8 mouse cellular contexts compared by ENCODE assay signal in the genomic region with DNA sequence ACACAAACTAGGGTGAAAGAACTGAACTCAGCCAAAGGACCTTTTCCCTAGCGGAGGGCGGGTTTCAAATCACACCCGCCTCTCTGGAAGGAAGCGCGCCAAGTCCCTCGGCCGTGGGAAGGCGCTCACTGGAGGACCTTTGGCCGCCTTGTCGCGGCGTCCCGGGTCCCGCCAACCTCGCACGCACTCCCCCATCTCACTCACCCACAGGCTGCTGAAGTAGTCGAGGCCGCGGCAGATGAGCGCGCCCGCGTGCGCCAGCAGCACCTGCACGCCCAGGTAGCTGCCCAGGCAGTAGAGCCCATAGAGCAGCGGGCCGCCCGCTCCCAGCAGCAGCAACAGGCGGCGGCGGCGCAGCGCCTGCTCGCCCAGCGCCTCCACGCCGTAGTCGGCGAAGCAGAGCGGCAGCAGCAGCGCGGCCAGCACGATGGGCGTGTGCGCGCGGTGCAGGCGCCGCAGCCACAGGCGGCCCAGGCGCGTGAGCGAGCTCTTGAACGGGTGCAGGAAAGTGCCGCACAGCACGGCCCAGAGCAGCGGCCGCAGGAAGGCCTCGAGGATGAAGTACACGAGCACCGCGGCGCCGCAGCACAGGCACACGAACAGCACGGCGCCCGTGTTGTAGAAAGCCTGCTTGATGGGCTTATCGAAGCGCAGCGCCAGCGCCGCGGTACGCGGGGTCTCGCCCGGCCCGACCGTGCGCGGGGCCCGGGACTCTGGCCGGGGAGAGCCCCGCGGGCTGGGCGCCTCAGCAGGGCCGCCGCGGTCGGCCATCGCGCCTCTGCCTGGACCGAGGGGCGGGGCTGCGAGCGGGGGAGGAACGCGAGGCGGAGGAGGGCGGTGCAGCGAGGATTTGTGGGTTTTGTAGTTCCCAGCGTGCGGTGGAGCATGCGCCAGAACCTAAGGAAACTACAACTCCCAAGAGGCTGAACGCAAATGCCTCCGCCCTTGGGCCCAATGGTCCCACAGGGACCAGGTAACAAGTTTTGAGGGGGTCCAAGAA. TPM values are rescaled to one million over a fixed set of nuclear protein-coding genes. Genes with fewer than 3 reads are reported as not detected.
A peak's percentile ranks its signal among the peaks of the same experiment; 100 is the strongest.
DNase-seq lines count a peak whose midpoint lies in the region; ATAC-seq and TF ChIP-seq lines count a peak whose summit lies in the region.

A gene (minus strand): TSS at position 797 of the 1,000 bp plus-strand sequence.

- H3K27me3 ChIP-seq in embryonic facial prominence, embryonic 15.5 days: no peaks in the 10 kb centered on the region
- H3K27me3 ChIP-seq in limb, embryonic 14.5 days (ENCODE audit: control insufficient read depth, insufficient read depth, low read length): no peaks in the 10 kb centered on the region
- H3K27me3 ChIP-seq in midbrain, postnatal 0 days (ENCODE audit: insufficient read depth, low read length): no peaks in the 10 kb centered on the region

- TF ChIP-seq POLR2A in bone marrow, adult 2 months (IDR thresholded peaks at IDR 0.05; ENCODE audit: borderline replicate concordance, control insufficient read depth, low read depth, low read length): peak; percentile 52; the same call in 1 of the 2 replicates
- TF ChIP-seq POLR2A in limb, embryonic 14.5 days (IDR thresholded peaks at IDR 0.05; ENCODE audit: borderline replicate concordance, extremely low read depth, insufficient read depth, insufficient read length): peak; percentile 86; the same call in 1 of the 2 replicates

- peak within 1 kb of the TSS; percentile 84 for H3K9ac ChIP-seq in embryonic facial prominence, embryonic 15.5 days
- H3K9ac ChIP-seq in limb, embryonic 14.5 days (ENCODE audit: low read depth, low read length, severe bottlenecking): peak within 1 kb of the TSS; percentile 86
- peak within 1 kb of the TSS; percentile 82 for H3K9ac ChIP-seq in midbrain, postnatal 0 days (replicated peaks; ENCODE audit: low read length, poor library complexity, severe bottlenecking)

- H3K4me1 ChIP-seq in bone marrow, adult 2 months (ENCODE audit: control insufficient read depth, insufficient read depth, low read length): peaks cover 4% of the 10 kb centered on the region
- peaks cover 35% of the 10 kb centered on the region for H3K4me1 ChIP-seq in embryonic facial prominence, embryonic 15.5 days
- H3K4me1 ChIP-seq in limb, embryonic 14.5 days (ENCODE audit: control insufficient read depth, insufficient read depth, low read length): peaks cover 18% of the 10 kb centered on the region
- peaks cover 15% of the 10 kb centered on the region for H3K4me1 ChIP-seq in midbrain, postnatal 0 days (ENCODE audit: insufficient read depth, low read length)

- H3K27ac ChIP-seq in bone marrow, adult 2 months (ENCODE audit: control insufficient read depth, insufficient read depth, low read depth, low read length, poor library complexity): peak within 1 kb of the TSS; percentile 79
- peak within 1 kb of the TSS; percentile 88 for H3K27ac ChIP-seq in embryonic facial prominence, embryonic 15.5 days (replicated peaks)
- H3K27ac ChIP-seq in limb, embryonic 14.5 days (replicated peaks; ENCODE audit: low read depth, low read length): peak within 1 kb of the TSS; percentile 84
- peak within 1 kb of the TSS; percentile 94 for H3K27ac ChIP-seq in midbrain, postnatal 0 days (ENCODE audit: low read depth, low read length)

- TF ChIP-seq CTCF in bone marrow, adult 2 months (IDR thresholded peaks at IDR 0.05; ENCODE audit: control insufficient read depth, insufficient read depth, low read length): no peak
- TF ChIP-seq CTCF in midbrain, postnatal 0 days (IDR thresholded peaks at IDR 0.05): no peak; the same call in 1 of the 2 replicates

- DNase-seq in 416B (ENCODE audit: low read depth): peak; percentile 93
- DNase-seq in heart, adult 8-10 months (ENCODE audit: low spot score): peak; percentile 94
- DNase-seq in kidney, adult 9 months: peak; percentile 97
- DNase-seq in limb, embryonic 14.5 days (ENCODE audit: low spot score): peak; percentile 96
- peak; percentile 97 for DNase-seq in midbrain, postnatal 0 days (ENCODE audit: low spot score)
- peak; percentile 75 to 84 for DNase-seq in spleen, postnatal 14 days (ENCODE audit: low spot score in 2 of 2)

- no peaks in the 10 kb centered on the region for H3K36me3 ChIP-seq in embryonic facial prominence, embryonic 15.5 days
- H3K36me3 ChIP-seq in limb, embryonic 14.5 days (ENCODE audit: control insufficient read depth, insufficient read depth, low read length): no peaks in the 10 kb centered on the region
- no peaks in the 10 kb centered on the region for H3K36me3 ChIP-seq in midbrain, postnatal 0 days (ENCODE audit: insufficient read depth, low read length)

- WGBS in bone marrow, adult 2 months: under 1% methylated on average over 107 of the region's 107 CpGs
- under 1% methylated on average over 106 of the region's 107 CpGs for whole genome bisulfite sequencing in embryonic facial prominence, embryonic 15.5 days
- under 1% methylated on average over 71 of the region's 107 CpGs for WGBS in limb, embryonic 14.5 days
- under 1% methylated on average over 106 of the region's 107 CpGs for WGBS in midbrain, postnatal 0 days

- ATAC-seq in embryonic facial prominence, embryonic 15.5 days (ENCODE audit: insufficient number of reproducible peaks, low FRiP score, low TSS enrichment, low read depth): peak; percentile 96
- ATAC-seq in limb, embryonic 14.5 days (ENCODE audit: low FRiP score, low read depth): peak; percentile 95
- ATAC-seq in midbrain, postnatal 0 days (ENCODE audit: low FRiP score): peak; percentile 95

- H3K4me2 ChIP-seq in embryonic facial prominence, embryonic 15.5 days (replicated peaks): peak within 1 kb of the TSS; percentile 74
- peak within 1 kb of the TSS; percentile 54 for H3K4me2 ChIP-seq in limb, embryonic 14.5 days (replicated peaks; ENCODE audit: low read depth, low read length, severe bottlenecking)
- H3K4me2 ChIP-seq in midbrain, postnatal 0 days (ENCODE audit: low read depth, low read length, poor library complexity, severe bottlenecking): peak within 1 kb of the TSS; percentile 94

- H3K4me3 ChIP-seq in bone marrow, adult 2 months (replicated peaks; ENCODE audit: control insufficient read depth, low read depth, low read length): peak within 1 kb of the TSS; percentile 79
- H3K4me3 ChIP-seq in embryonic facial prominence, embryonic 15.5 days (replicated peaks): peak within 1 kb of the TSS; percentile 93
- H3K4me3 ChIP-seq in limb, embryonic 14.5 days (replicated peaks; ENCODE audit: low read length): peak within 1 kb of the TSS; percentile 70
- H3K4me3 ChIP-seq in midbrain, postnatal 0 days (ENCODE audit: low read depth, low read length): peak within 1 kb of the TSS; percentile 88

- no peaks in the 10 kb centered on the region for H3K9me3 ChIP-seq in embryonic facial prominence, embryonic 15.5 days (replicated peaks)
- no peaks in the 10 kb centered on the region for H3K9me3 ChIP-seq in limb, embryonic 14.5 days (ENCODE audit: control insufficient read depth, low read length)
- no peaks in the 10 kb centered on the region for H3K9me3 ChIP-seq in midbrain, postnatal 0 days (ENCODE audit: low read length)

RNA-seq across cellular contexts. Expression of the gene that starts here (rescaled TPM):
- polyA plus RNA-seq in bone marrow, adult 2 months (2011; ENCODE audit: insufficient read depth, insufficient read length, low replicate concordance, missing spikeins): 5.0 and 8.5 TPM in 2 replicates
- 8.7 and 11.1 TPM in 2 replicates for polyA plus RNA-seq in embryonic facial prominence, embryonic 15.5 days (2015; fragmentation: Nextera tagmentation; extraction: Ambion mirVana)
- total RNA-seq in heart, adult 8-10 months (2022): 100 to 1,000 TPM in 1 of 4 experiments, 10 to 100 TPM in 3; 84.8 to 104 (median 93.0) TPM
- 11.9 and 14.8 TPM in 2 replicates for polyA plus RNA-seq in limb, embryonic 14.5 days (2012; rRNA removed)
- 9.0 and 10.0 TPM in 2 replicates for polyA plus RNA-seq in limb, embryonic 14.5 days (2014; fragmentation: Nextera tagmentation; extraction: Ambion mirVana)
- 27.0 and 29.6 TPM in 2 replicates for total RNA-seq in midbrain, postnatal 0 days (2014; rRNA removed)
- polyA plus RNA-seq in midbrain, postnatal 0 days (2015; fragmentation: Nextera tagmentation; extraction: Ambion mirVana): 10.4 and 11.2 TPM in 2 replicates

Comparison
In these comparisons a context has a peak if more than half of its experiments do, and no peak if none do; other contexts are left out.
1. Peak in every context shown above with its lines: DNase-seq, ATAC-seq, H3K4me3 ChIP-seq and H3K27ac ChIP-seq.